Mouse (Mus musculus): Measurements from ENCODE around the gene Olfr1336.

DNA sequence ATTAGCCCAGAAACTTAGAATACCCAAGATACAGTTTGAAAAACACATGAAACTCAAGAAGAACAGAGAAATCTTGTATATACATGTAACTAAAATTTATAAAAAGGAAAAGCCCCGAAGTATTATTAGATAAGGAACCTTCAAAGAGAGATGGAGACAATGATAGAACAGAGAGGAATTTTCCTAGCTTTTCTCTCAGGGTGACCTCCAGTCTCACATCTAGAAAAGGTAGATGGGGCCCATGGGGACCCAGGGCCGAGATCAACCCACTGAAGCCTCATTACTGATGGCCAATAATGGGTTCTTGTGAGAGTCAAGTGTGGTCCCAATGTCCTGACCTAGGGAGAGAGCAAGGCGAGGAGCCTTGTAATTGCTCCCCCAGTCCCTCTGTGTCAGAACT lies 17.6 kb upstream of the Olfr1336 start, which contains the start of gene Olfr1344:
- TF ChIP-seq EP300 (IDR thresholded peaks at IDR 0.05), result no peak
- no peak for TF ChIP-seq CTCF (IDR thresholded peaks at IDR 0.05)

Data from lung, postnatal 0 days (tissue).